8 mouse cellular contexts compared by ENCODE assay signal in genomic region chr8:46162953-46163869, GRCm38 (mm10). TPM values are rescaled to one million over a fixed set of nuclear protein-coding genes. Genes with fewer than 3 reads are reported as not detected.
DNase-seq lines count a peak whose midpoint lies in the region; ATAC-seq and TF ChIP-seq lines count a peak whose summit lies in the region.

No protein-coding gene starts in this region.

- H3K4me1 ChIP-seq in cortical plate, adult 2 months (ENCODE audit: control insufficient read depth, insufficient read depth, low read length) = no peaks in the 10 kb centered on the region

- TF ChIP-seq CTCF in cortical plate, adult 2 months (IDR thresholded peaks at IDR 0.05; ENCODE audit: extremely low read depth, insufficient read depth, low read length) = no peak

- peak overlapping the region; percentile 78 for H3K4me3 ChIP-seq in cortical plate, adult 2 months (ENCODE audit: insufficient read depth, low read length)

- peak; percentile 93 for TF ChIP-seq POLR2A in cortical plate, adult 2 months (IDR thresholded peaks at IDR 0.05; ENCODE audit: extremely low read depth, insufficient read depth, low read length)

- peak overlapping the region; percentile 70 for H3K27ac ChIP-seq in cortical plate, adult 2 months (ENCODE audit: insufficient read depth, low read length)

- peak; percentile 90 to 94 for DNase-seq in gastrocnemius, adult 8-10 months (ENCODE audit: low spot score in 2 of 2)
- DNase-seq in induced T-regulatory cell, adult 2 months (ENCODE audit: low read depth) = peak; percentile 97
- DNase-seq in left cerebral cortex, adult 9 months (ENCODE audit: low spot score in 2 of 2) = peak; percentile 87 to 94
- peak; percentile 95 for DNase-seq in right cerebral cortex, postnatal 14 days
- DNase-seq in urinary bladder, postnatal 36 days (ENCODE audit: low spot score in 2 of 2) = peak; percentile 96 to 97

- peak; percentile 98 for ATAC-seq in activated CD4-positive, CD25-positive, alpha-beta regulatory T cell, adult 4 months
- ATAC-seq in megakaryocyte progenitor cell, adult 5-6 weeks (replicated peaks; ENCODE audit: poor library complexity) = peak; percentile 98

RNA-seq across cellular contexts. Expression of gene Snx25, which starts 11.3 kb away (rescaled TPM):
- polyA plus RNA-seq in activated CD4-positive, CD25-positive, alpha-beta regulatory T cell, adult 4 months (2017; shearing (Covaris generic)) = 1 to 10 TPM; 7.9 to 8.4 TPM
- polyA plus RNA-seq in cortical plate, adult 2 months (2012; rRNA removed) = 26.6 and 28.9 TPM in 2 replicates
- total RNA-seq in gastrocnemius, adult 8-10 months (2022) = 1 to 10 TPM; 5.1 to 7.0 (median 6.2) TPM
- total RNA-seq in megakaryocyte progenitor cell, adult 5-6 weeks (2015) = 11.7 and 11.9 TPM in 2 replicates
- total RNA-seq in megakaryocyte progenitor cell, adult 5-6 weeks (2017) = 8.9 and 9.7 TPM in 2 replicates

RNA-seq across cellular contexts. Expression of gene Cfap97, which starts 11.6 kb away (rescaled TPM):
- 10 to 100 TPM; 31.5 to 38.2 TPM for polyA plus RNA-seq in activated CD4-positive, CD25-positive, alpha-beta regulatory T cell, adult 4 months (2017; shearing (Covaris generic))
- polyA plus RNA-seq in cortical plate, adult 2 months (2012; rRNA removed) = 14.8 and 15.3 TPM in 2 replicates
- total RNA-seq in gastrocnemius, adult 8-10 months (2022) = 10 to 100 TPM; 13.5 to 17.4 (median 14.5) TPM
- total RNA-seq in megakaryocyte progenitor cell, adult 5-6 weeks (2015) = 31.3 and 31.7 TPM in 2 replicates
- 23.7 and 27.8 TPM in 2 replicates for total RNA-seq in megakaryocyte progenitor cell, adult 5-6 weeks (2017)

RNA-seq across cellular contexts. Expression of gene Slc25a4, which starts 47.9 kb away (rescaled TPM):
- 100 to 1,000 TPM; 197 to 224 TPM for polyA plus RNA-seq in activated CD4-positive, CD25-positive, alpha-beta regulatory T cell, adult 4 months (2017; shearing (Covaris generic))
- polyA plus RNA-seq in cortical plate, adult 2 months (2012; rRNA removed) = 660 and 673 TPM in 2 replicates
- 1,000 to 10,000 TPM; 2,862 to 3,030 (median 2,917) TPM for total RNA-seq in gastrocnemius, adult 8-10 months (2022)
- total RNA-seq in megakaryocyte progenitor cell, adult 5-6 weeks (2015) = 87.5 and 94.7 TPM in 2 replicates
- total RNA-seq in megakaryocyte progenitor cell, adult 5-6 weeks (2017) = 157 and 166 TPM in 2 replicates

Comparison
In these comparisons a context has a peak if more than half of its experiments do, and no peak if none do; other contexts are left out.
1. Peak in every context shown above with its lines: DNase-seq, ATAC-seq, H3K4me3 ChIP-seq and H3K27ac ChIP-seq.
2. RNA of gene Slc25a4, which starts 47.9 kb away (total RNA-seq): 2,862 to 3,030 TPM in gastrocnemius, adult 8-10 months; 87.5 to 166 TPM in megakaryocyte progenitor cell, adult 5-6 weeks; every median in the first group is over 10 times any median in the second.